7 mouse cellular contexts compared by ENCODE assay signal in the genomic region with DNA sequence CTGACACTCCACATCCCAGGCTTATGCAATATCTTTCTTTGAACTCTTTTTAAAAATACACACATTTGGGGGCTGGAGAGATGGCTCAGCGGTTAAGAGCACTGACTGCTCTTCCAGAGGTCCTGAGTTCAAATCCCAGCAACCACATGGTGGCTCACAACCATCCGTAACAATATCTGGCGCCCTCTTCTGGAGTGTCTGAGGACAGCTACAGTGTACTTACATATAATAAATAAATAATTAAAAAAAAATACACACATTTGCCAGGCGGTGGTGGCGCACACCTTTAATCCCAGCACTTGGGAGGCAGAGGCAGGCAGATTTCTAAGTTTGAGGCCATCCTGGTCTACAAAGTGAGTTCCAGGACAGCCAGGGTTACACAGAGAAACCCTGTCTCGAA. TPM values are rescaled to one million over a fixed set of nuclear protein-coding genes. Genes with fewer than 3 reads are reported as not detected.
A peak's percentile ranks its signal among the peaks of the same experiment; 100 is the strongest.
DNase-seq lines count a peak whose midpoint lies in the region; ATAC-seq and TF ChIP-seq lines count a peak whose summit lies in the region.
"Not testable (repeated sequence)": the region's sequence is repeated elsewhere in the genome, so short reads cannot be mapped to it uniquely, and the experiment has no call there.

No protein-coding gene starts in this region.

- not testable (repeated sequence) for H3K4me2 ChIP-seq in lung, postnatal 0 days (replicated peaks; ENCODE audit: low read depth, low read length)

- TF ChIP-seq POLR2A in heart, adult 2 months (IDR thresholded peaks at IDR 0.05; ENCODE audit: insufficient read depth, low read depth, low read length); kidney, adult 2 months (IDR thresholded peaks at IDR 0.05; ENCODE audit: low read depth, low read length): not testable (repeated sequence)

- not testable (repeated sequence) for ATAC-seq in lung, postnatal 0 days

- peak; percentile 26 for DNase-seq in adrenal gland, postnatal 14 days
- DNase-seq in heart, adult 2 months; lung, postnatal 0 days (ENCODE audit: low spot score): not testable (repeated sequence)
- DNase-seq in kidney, adult 2 months = peak; percentile 29
- peak; percentile 22 to 65 for DNase-seq in kidney, postnatal 36 days
- DNase-seq in lung, postnatal 36 days = peak; percentile 54
- peak; percentile 17 for DNase-seq in thymus, postnatal 14 days

- H3K36me3 ChIP-seq in heart, adult 2 months (ENCODE audit: control insufficient read depth, insufficient read depth, low read length) = not testable (repeated sequence)
- H3K36me3 ChIP-seq in kidney, adult 2 months (ENCODE audit: control insufficient read depth, insufficient read depth, low read length) = peaks cover 12% of the 10 kb centered on the region
- peaks cover 41% of the 10 kb centered on the region for H3K36me3 ChIP-seq in lung, postnatal 0 days (ENCODE audit: insufficient read depth, low read length)

- WGBS in heart, adult 2 months = 94% methylated on average over 6 of the region's 6 CpGs
- WGBS in kidney, adult 2 months = 92% methylated on average over 6 of the region's 6 CpGs
- WGBS in lung, postnatal 0 days = 91% methylated on average over 6 of the region's 6 CpGs

- TF ChIP-seq CTCF in heart, adult 2 months (IDR thresholded peaks at IDR 0.05) = peak; percentile 54
- not testable (repeated sequence) for TF ChIP-seq CTCF in kidney, adult 2 months (conservative IDR thresholded peaks at IDR 0.05; ENCODE audit: insufficient read depth, insufficient read length, low read depth, low read length)
- TF ChIP-seq CTCF in lung, postnatal 0 days (IDR thresholded peaks at IDR 0.05) = peak; percentile 15; the same call in 1 of the 2 replicates

- not testable (repeated sequence) for H3K4me1 ChIP-seq in heart, adult 2 months (ENCODE audit: control insufficient read depth, insufficient read depth, low read length); kidney, adult 2 months (ENCODE audit: control insufficient read depth, insufficient read depth, low read length); lung, postnatal 0 days (ENCODE audit: insufficient read depth, low read depth, low read length)

- not testable (repeated sequence) for H3K9ac ChIP-seq in heart, adult 2 months (ENCODE audit: low read depth, low read length); lung, postnatal 0 days (replicated peaks; ENCODE audit: low read depth)

- H3K27me3 ChIP-seq in heart, adult 2 months (ENCODE audit: control insufficient read depth, insufficient read depth, low read length); kidney, adult 2 months (replicated peaks; ENCODE audit: control insufficient read depth, insufficient read depth, low read length); lung, postnatal 0 days (replicated peaks; ENCODE audit: insufficient read depth, low read length): not testable (repeated sequence)

- intact Hi-C loops in heart, adult 2 months (cut with DNase I) = not testable (repeated sequence)

- not testable (repeated sequence) for H3K9me3 ChIP-seq in lung, postnatal 0 days (ENCODE audit: low read length)

- H3K79me2 ChIP-seq in heart, adult 2 months (replicated peaks; ENCODE audit: control insufficient read depth, insufficient read depth, low read length) = not testable (repeated sequence)

- H3K27ac ChIP-seq in heart, adult 2 months; kidney, adult 2 months (ENCODE audit: insufficient read depth, low read depth, low read length); lung, postnatal 0 days (ENCODE audit: low read length): not testable (repeated sequence)

- not testable (repeated sequence) for TF ChIP-seq EP300 in heart, adult 2 months (IDR thresholded peaks at IDR 0.05; ENCODE audit: insufficient read depth, low read depth, low read length); lung, postnatal 0 days (IDR thresholded peaks at IDR 0.05)

- not testable (repeated sequence) for H3K4me3 ChIP-seq in heart, adult 2 months; kidney, adult 2 months (ENCODE audit: insufficient read depth, low read depth, low read length); lung, postnatal 0 days (ENCODE audit: low read depth, low read length)

RNA-seq across cellular contexts. Expression of gene Pgd, which starts 44.9 kb away (rescaled TPM):
- 191 and 194 TPM in 2 replicates for total RNA-seq in adrenal gland, postnatal 14 days (2021)
- total RNA-seq in heart, adult 2 months (2021) = 10 to 100 TPM; 32.8 to 36.8 TPM
- polyA plus RNA-seq in heart, adult 2 months (2012; rRNA removed) = 44.8 and 45.3 TPM in 2 replicates
- 122 and 126 TPM in 2 replicates for polyA plus RNA-seq in kidney, adult 2 months (2012; rRNA removed)
- polyA plus RNA-seq in lung, postnatal 0 days (2015; fragmentation: Nextera tagmentation; extraction: Ambion mirVana) = 113 and 119 TPM in 2 replicates
